Mouse (Mus musculus) forebrain, postnatal 0 days (tissue): ENCODE measurements around the gene Olfr154. TPM values are rescaled to one million over a fixed set of nuclear protein-coding genes. Genes with fewer than 3 reads are reported as not detected.
"Not testable (repeated sequence)": the region's sequence is repeated elsewhere in the genome, so short reads cannot be mapped to it uniquely, and the experiment has no call there.

ENCODE experiments used
- ATAC-seq: fragments of 200-750 bp; cut with Nextera tagmentation; 2 replicates; pipeline ENCODE4 v1.8.0; 2017; ENCODE audit warnings: mild to moderate bottlenecking, moderate library complexity
- DNase-seq: peaks from one replicate; pipeline ENCODE4 v3.0.0-alpha.2; 2015
- H3K27ac ChIP-seq: fragments of 300-500 bp; sonication (generic); 2 replicates; pipeline ENCODE4 v1.5.1; 2014; ENCODE audit warnings: low read depth, mild to moderate bottlenecking, antibody characterized with exemption, low read length, moderate library complexity, mixed read lengths
- H3K27me3 ChIP-seq: fragments of 300-500 bp; sonication (generic); 2 replicates; pipeline ENCODE4 v1.6.1; 2014; ENCODE audit warnings: mild to moderate bottlenecking, low read length, mixed read lengths; ENCODE audit not compliant: insufficient read depth
- H3K36me3 ChIP-seq: fragments of 300-500 bp; sonication (generic); 2 replicates; pipeline ENCODE4 v1.6.1; 2014; ENCODE audit warnings: mild to moderate bottlenecking, moderate library complexity; ENCODE audit not compliant: insufficient read depth
- H3K4me1 ChIP-seq: fragments of 300-500 bp; sonication (generic); 2 replicates; pipeline ENCODE4 v1.6.1; 2014; ENCODE audit warnings: antibody characterized with exemption; ENCODE audit not compliant: insufficient read depth
- H3K4me2 ChIP-seq: fragments of 300-500 bp; sonication (generic); 2 replicates; pipeline ENCODE4 v1.6.1; 2014; ENCODE audit warnings: low read depth, mild to moderate bottlenecking, moderate library complexity
- H3K4me3 ChIP-seq: fragments of 300-500 bp; sonication (generic); 2 replicates; pipeline ENCODE4 v1.5.1; 2014; ENCODE audit warnings: low read depth, low read length, mixed read lengths
- H3K9ac ChIP-seq: fragments of 300-500 bp; sonication (generic); 2 replicates; pipeline ENCODE4 v1.6.1; 2014; ENCODE audit warnings: mild to moderate bottlenecking
- H3K9me3 ChIP-seq: fragments of 300-500 bp; sonication (generic); 2 replicates; pipeline ENCODE4 v1.6.1; 2016; ENCODE audit warnings: low read length
- CTCF ChIP-seq: sonication (generic); IDR thresholded peaks from 2 replicates; pipeline ENCODE4 v1.5.1; 2016; ENCODE audit warnings: antibody characterized with exemption, control low read depth, low read depth
- WGBS: fragments of 180-500 bp; shearing (Covaris S2); extraction: QIAGEN DNeasy Blood & Tissue Kit; methylation state at CpG from one replicate; pipeline ENCODE4 v1.1.7; 2014; 5-methylcytosine and 5-hydroxymethylcytosine counted together
- polyA plus RNA-seq: library from polyadenylated mRNA; unstranded; fragments of >200 nt; fragmentation: Nextera tagmentation; extraction: Ambion mirVana; gene quantifications from 2 replicates; pipeline ENCODE4 v1.2.1, GENCODE M21; 2015
- total RNA-seq: library from RNA; depleted of rRNA; stranded (reverse); fragments of >200 nt; gene quantifications from 2 replicates; pipeline ENCODE4 v1.2.3, GENCODE M21; 2014; rRNA removed

Gene Olfr154
- total RNA-seq, result not detected in 2 replicates
- polyA plus RNA-seq, result not detected in 2 replicates

DNA sequence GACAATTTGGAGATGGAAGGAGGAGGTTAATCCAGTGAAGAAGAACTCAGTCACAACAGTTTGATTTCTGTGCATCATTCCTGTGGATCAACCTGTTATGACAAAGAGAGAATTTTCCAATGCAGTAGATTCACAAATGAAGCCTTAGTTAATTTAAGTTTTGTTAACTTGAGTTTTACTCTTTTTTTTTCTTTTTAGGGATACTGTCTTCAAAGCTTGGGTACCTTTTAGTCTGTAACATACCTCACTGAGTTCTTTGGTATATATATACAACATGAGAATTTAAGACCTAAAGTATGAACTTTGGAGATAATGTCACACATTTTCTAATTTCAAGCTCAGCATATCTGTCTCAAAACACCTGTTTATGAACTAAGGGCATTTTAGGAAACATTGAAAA is at the start of gene Olfr154:
Gene Olfr154 (minus strand): TSS at position 101 of the 400 bp plus-strand sequence.
- DNase-seq, H3K4me3 ChIP-seq, ATAC-seq, H3K4me2 ChIP-seq, H3K27ac ChIP-seq, H3K36me3 ChIP-seq, H3K9ac ChIP-seq, H3K9me3 ChIP-seq, H3K4me1 ChIP-seq, H3K27me3 ChIP-seq: not testable (repeated sequence)

GRCm38 (mm10) chr2:85711159-85711558 is 46.9 kb upstream of the Olfr154 start:
- WGBS, result 21% methylated on average over 1 of the region's 1 CpGs
- TF ChIP-seq CTCF, result no peak
- ATAC-seq, result no peak
- Histone ChIP-seq H3K36me3 (no peaks in the 10 kb centered on the region), H3K27me3 (no peaks in the 10 kb centered on the region), H3K9me3 (no peaks in the 10 kb centered on the region), H3K4me1 (no peaks in the 10 kb centered on the region), H3K4me2 (no peak overlapping the region), H3K27ac (no peak overlapping the region), H3K4me3 (no peak overlapping the region), H3K9ac (no peak overlapping the region)
- no peak for DNase-seq

DNA sequence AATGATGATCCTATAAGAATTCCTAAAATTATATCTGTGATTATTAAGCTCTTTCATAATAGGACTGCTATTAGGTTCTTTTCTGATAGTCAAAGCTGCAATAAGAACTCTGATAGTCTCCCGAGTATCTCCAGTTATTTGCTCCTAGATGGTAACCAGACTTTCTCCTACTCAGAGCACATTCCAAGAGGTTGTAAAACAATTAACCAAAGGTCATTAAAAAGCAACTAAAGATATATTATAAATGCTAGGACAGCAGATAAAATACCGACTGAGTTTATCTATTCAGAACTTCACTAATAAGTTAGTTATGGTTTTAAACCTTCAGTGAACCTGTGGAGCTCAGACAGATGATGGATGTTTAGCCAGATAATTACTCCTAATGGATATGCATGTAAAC is 46.4 kb upstream of the Olfr154 start:
- not testable (repeated sequence) for H3K27me3 ChIP-seq, H3K4me3 ChIP-seq, H3K36me3 ChIP-seq, H3K4me2 ChIP-seq, H3K9me3 ChIP-seq, H3K9ac ChIP-seq, ATAC-seq, H3K27ac ChIP-seq, H3K4me1 ChIP-seq, DNase-seq
- WGBS, result 72% methylated on average over 2 of the region's 2 CpGs

- TF ChIP-seq CTCF, result no peak
- Histone ChIP-seq H3K4me3 (no peak within 1 kb of the TSS), H3K27me3 (no peaks in the 10 kb centered on the region), H3K9me3 (no peaks in the 10 kb centered on the region), H3K4me2 (no peak within 1 kb of the TSS), H3K9ac (no peak within 1 kb of the TSS), H3K4me1 (no peaks in the 10 kb centered on the region), H3K27ac (no peak within 1 kb of the TSS), H3K36me3 (no peaks in the 10 kb centered on the region)
- ATAC-seq (no peak), DNase-seq (no peak)
Measured at GRCm38 (mm10) chr2:85689131-85689530, 24.9 kb upstream of the Olfr154 start, which contains the start of gene Olfr1008. Gene Olfr1008 (plus strand): TSS chr2:85689431.

GRCm38 (mm10) chr2:85678667-85679066 is 14.4 kb upstream of the Olfr154 start, which contains the start of gene Olfr1006:
Gene Olfr1006 (minus strand): TSS chr2:85678767.
- Histone ChIP-seq H3K36me3 (no peaks in the 10 kb centered on the region), H3K4me1 (no peaks in the 10 kb centered on the region), H3K9me3 (no peaks in the 10 kb centered on the region), H3K9ac (no peak within 1 kb of the TSS), H3K27ac (no peak within 1 kb of the TSS), H3K4me2 (no peak within 1 kb of the TSS), H3K27me3 (no peaks in the 10 kb centered on the region), H3K4me3 (no peak within 1 kb of the TSS)
- ATAC-seq (no peak), DNase-seq (no peak)
- TF ChIP-seq CTCF, result no peak

DNA sequence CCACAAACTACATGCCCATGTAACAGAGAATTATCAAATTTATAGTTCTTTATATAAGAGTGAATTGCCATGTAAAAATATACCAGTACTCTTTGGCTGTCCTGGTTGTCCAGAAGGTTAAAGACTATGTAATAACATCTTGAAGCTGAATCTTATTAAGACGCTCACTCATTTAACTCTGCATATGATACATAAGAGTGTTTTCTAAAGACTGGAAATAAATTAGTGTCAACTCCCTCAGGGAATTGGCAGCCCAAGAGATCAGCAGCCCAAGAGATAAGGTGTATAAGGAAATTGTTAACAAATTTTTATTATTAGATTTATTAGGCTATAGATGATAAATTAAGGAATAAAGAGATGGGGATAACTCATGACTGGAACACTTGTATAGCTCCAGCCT is 13.7 kb downstream of the Olfr154 start, which contains the start of gene Olfr1002:
Gene Olfr1002 (minus strand): TSS at position 101 of the 400 bp plus-strand sequence.
- Histone ChIP-seq H3K27me3 (no peaks in the 10 kb centered on the region), H3K4me3 (no peak within 1 kb of the TSS), H3K4me1 (no peaks in the 10 kb centered on the region), H3K4me2 (no peak within 1 kb of the TSS), H3K36me3 (no peaks in the 10 kb centered on the region), H3K9ac (no peak within 1 kb of the TSS), H3K27ac (no peak within 1 kb of the TSS), H3K9me3 (no peaks in the 10 kb centered on the region)
- no peak for TF ChIP-seq CTCF
- DNase-seq, result no peak
- WGBS, result 95% methylated on average over 1 of the region's 1 CpGs
- ATAC-seq, result no peak

Other genes with a start within 250 kb of the Olfr154 start
- not detected in 2 replicates for gene Olfr993, start 249.6 kb downstream of the Olfr154 start, total RNA-seq
- not detected in 2 replicates for gene Olfr993, start 249.6 kb downstream of the Olfr154 start, polyA plus RNA-seq
- not detected in 2 replicates for gene Olfr994, start 228.0 kb downstream of the Olfr154 start, total RNA-seq
- gene Olfr994, start 228.0 kb downstream of the Olfr154 start, polyA plus RNA-seq, result not detected in 2 replicates
- not detected in 2 replicates for gene Olfr995, start 220.8 kb downstream of the Olfr154 start, total RNA-seq
- gene Olfr995, start 220.8 kb downstream of the Olfr154 start, polyA plus RNA-seq, result not detected in 2 replicates
- 0.52 and 0.62 TPM in 2 replicates for gene 4833423E24Rik, start 145.4 kb downstream of the Olfr154 start, total RNA-seq
- 0.16 and 0.39 TPM in 2 replicates for gene 4833423E24Rik, start 145.4 kb downstream of the Olfr154 start, polyA plus RNA-seq
- gene Olfr996, start 85.2 kb downstream of the Olfr154 start, total RNA-seq, result not detected in 2 replicates
- gene Olfr996, start 85.2 kb downstream of the Olfr154 start, polyA plus RNA-seq, result not detected in 2 replicates
- gene Olfr998, start 75.5 kb downstream of the Olfr154 start, total RNA-seq, result not detected in 2 replicates
- gene Olfr998, start 75.5 kb downstream of the Olfr154 start, polyA plus RNA-seq, result not detected in 2 replicates
- not detected in 2 replicates for gene Olfr1000, start 52.6 kb downstream of the Olfr154 start, total RNA-seq
- not detected in 2 replicates for gene Olfr1000, start 52.6 kb downstream of the Olfr154 start, polyA plus RNA-seq
- not detected in 2 replicates for gene Olfr1002, start 13.8 kb downstream of the Olfr154 start, total RNA-seq
- not detected in 2 replicates for gene Olfr1002, start 13.8 kb downstream of the Olfr154 start, polyA plus RNA-seq
- not detected in 2 replicates for gene Olfr1006, start 14.3 kb upstream of the Olfr154 start, total RNA-seq
- gene Olfr1006, start 14.3 kb upstream of the Olfr154 start, polyA plus RNA-seq, result not detected in 2 replicates
- gene Olfr1008, start 25.0 kb upstream of the Olfr154 start, total RNA-seq, result not detected in 2 replicates
- not detected in 2 replicates for gene Olfr1008, start 25.0 kb upstream of the Olfr154 start, polyA plus RNA-seq
- not detected in 2 replicates for gene Olfr1009, start 51.0 kb upstream of the Olfr154 start, total RNA-seq
- not detected in 2 replicates for gene Olfr1009, start 51.0 kb upstream of the Olfr154 start, polyA plus RNA-seq
- gene Olfr1012, start 98.3 kb upstream of the Olfr154 start, total RNA-seq, result not detected in 2 replicates
- gene Olfr1012, start 98.3 kb upstream of the Olfr154 start, polyA plus RNA-seq, result not detected in 2 replicates
- not detected in 2 replicates for gene Olfr1013, start 102.6 kb upstream of the Olfr154 start, total RNA-seq
- gene Olfr1013, start 102.6 kb upstream of the Olfr154 start, polyA plus RNA-seq, result not detected in 2 replicates
- gene Olfr1014, start 108.3 kb upstream of the Olfr154 start, total RNA-seq, result not detected in 2 replicates
- gene Olfr1014, start 108.3 kb upstream of the Olfr154 start, polyA plus RNA-seq, result not detected in 2 replicates
- gene Olfr1015, start 117.6 kb upstream of the Olfr154 start, total RNA-seq, result 0.08 TPM in 1 of 2 replicates, not detected in the other
- gene Olfr1015, start 117.6 kb upstream of the Olfr154 start, polyA plus RNA-seq, result not detected in 2 replicates
- not detected in 2 replicates for gene Olfr1016, start 138.1 kb upstream of the Olfr154 start, total RNA-seq
- gene Olfr1016, start 138.1 kb upstream of the Olfr154 start, polyA plus RNA-seq, result not detected in 2 replicates
- gene Olfr1018, start 154.0 kb upstream of the Olfr154 start, total RNA-seq, result not detected in 2 replicates
- gene Olfr1018, start 154.0 kb upstream of the Olfr154 start, polyA plus RNA-seq, result not detected in 2 replicates
- gene Olfr1019, start 181.0 kb upstream of the Olfr154 start, total RNA-seq, result 0.08 TPM in 1 of 2 replicates, not detected in the other
- gene Olfr1019, start 181.0 kb upstream of the Olfr154 start, polyA plus RNA-seq, result not detected in 2 replicates
- not detected in 2 replicates for gene Olfr1020, start 182.6 kb upstream of the Olfr154 start, total RNA-seq
- gene Olfr1020, start 182.6 kb upstream of the Olfr154 start, polyA plus RNA-seq, result not detected in 2 replicates
- gene Olfr1022, start 204.1 kb upstream of the Olfr154 start, total RNA-seq, result not detected in 2 replicates
- not detected in 2 replicates for gene Olfr1022, start 204.1 kb upstream of the Olfr154 start, polyA plus RNA-seq
- not detected in 2 replicates for gene Olfr1023, start 221.2 kb upstream of the Olfr154 start, total RNA-seq
- gene Olfr1023, start 221.2 kb upstream of the Olfr154 start, polyA plus RNA-seq, result not detected in 2 replicates
- not detected in 2 replicates for gene Olfr1024, start 240.6 kb upstream of the Olfr154 start, total RNA-seq
- not detected in 2 replicates for gene Olfr1024, start 240.6 kb upstream of the Olfr154 start, polyA plus RNA-seq